Mouse (Mus musculus) heart, postnatal 0 days (tissue): ENCODE measurements around the gene Psmd8.

Source experiments
- CTCF ChIP-seq: IDR thresholded peaks from 2 replicates; pipeline ENCODE4 v1.5.1; 2016; ENCODE audit warnings: antibody characterized with exemption, control low read depth, low read depth
- EP300 ChIP-seq: IDR thresholded peaks from 2 replicates; pipeline ENCODE4 v1.6.1; 2016; ENCODE audit warnings: antibody characterized with exemption, low read depth

DNA sequence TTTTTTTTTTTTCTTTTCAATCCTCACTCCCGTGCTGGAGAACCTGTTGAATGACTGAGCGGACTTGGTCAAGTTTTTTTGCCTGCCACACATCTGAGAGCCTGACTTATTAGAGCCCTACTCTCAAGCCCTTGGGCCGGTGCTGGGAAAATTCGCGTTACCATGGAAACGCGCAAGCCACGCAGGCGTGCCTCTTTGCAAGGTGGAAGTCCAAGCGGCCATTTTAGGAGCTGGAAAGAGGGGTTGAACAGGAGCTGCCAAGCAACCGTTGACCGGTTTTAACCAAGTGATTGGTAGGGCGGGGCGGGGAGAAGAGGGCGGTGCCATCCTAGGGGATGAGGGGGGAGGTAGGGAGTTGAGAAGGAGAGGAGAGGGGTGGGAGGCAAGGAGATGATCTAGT lies 34.3 kb upstream of the Psmd8 start:
- no peak for TF ChIP-seq CTCF
- TF ChIP-seq EP300, result no peak
